Mouse (Mus musculus): ENCODE measurements around the gene Nrd1. TPM values are rescaled to one million over a fixed set of nuclear protein-coding genes. Genes with fewer than 3 reads are reported as not detected.
A peak's percentile ranks its signal among the peaks of the same experiment; 100 is the strongest.

Nrd1 gene
- polyA plus RNA-seq, 1 experiment from 2014 or later: 75.1 TPM

GRCm38 (mm10) chr4:109072891-109073290, 72.4 kb downstream of the Nrd1 start:
- H3K4me2 ChIP-seq: no peak overlapping the region
- 91% methylated on average over 6 of the region's 6 CpGs for WGBS
- no peak overlapping the region for H3K4me3 ChIP-seq (replicated peaks)
- H3K27ac ChIP-seq (replicated peaks): no peak overlapping the region
- no peaks in the 10 kb centered on the region for H3K27me3 ChIP-seq (replicated peaks)
- no peaks in the 10 kb centered on the region for H3K9me3 ChIP-seq (replicated peaks)
- ATAC-seq (ENCODE audit: low FRiP score): no peak
- H3K36me3 ChIP-seq: peaks cover 39% of the 10 kb centered on the region
- no peaks in the 10 kb centered on the region for H3K4me1 ChIP-seq
- no peak overlapping the region for H3K9ac ChIP-seq (replicated peaks)

GRCm38 (mm10) chr4:109073296-109073695, 72.8 kb downstream of the Nrd1 start:
- no peak overlapping the region for H3K4me3 ChIP-seq (replicated peaks)
- H3K4me1 ChIP-seq: no peaks in the 10 kb centered on the region
- H3K9ac ChIP-seq (replicated peaks): no peak overlapping the region
- 91% methylated on average over 3 of the region's 3 CpGs for WGBS
- no peaks in the 10 kb centered on the region for H3K27me3 ChIP-seq (replicated peaks)
- H3K36me3 ChIP-seq: peaks cover 39% of the 10 kb centered on the region
- H3K27ac ChIP-seq (replicated peaks): no peak overlapping the region
- no peak overlapping the region for H3K4me2 ChIP-seq
- no peaks in the 10 kb centered on the region for H3K9me3 ChIP-seq (replicated peaks)
- no peak for ATAC-seq (ENCODE audit: low FRiP score)

- WGBS: 84% methylated on average over 7 of the region's 7 CpGs
- Histone ChIP-seq H3K27ac (replicated peaks) (no peak overlapping the region), H3K4me1 (no peaks in the 10 kb centered on the region), H3K27me3 (replicated peaks) (no peaks in the 10 kb centered on the region), H3K4me2 (no peak overlapping the region), H3K9me3 (replicated peaks) (no peaks in the 10 kb centered on the region), H3K9ac (replicated peaks) (no peak overlapping the region), H3K36me3 (peaks cover 34% of the 10 kb centered on the region), H3K4me3 (replicated peaks) (no peak overlapping the region)
- ATAC-seq (ENCODE audit: low FRiP score): no peak
Measured at GRCm38 (mm10) chr4:109078941-109079340, 78.5 kb downstream of the Nrd1 start.

GRCm38 (mm10) chr4:109079676-109080075, 79.2 kb downstream of the Nrd1 start:
- peaks cover 36% of the 10 kb centered on the region for H3K36me3 ChIP-seq
- H3K4me1 ChIP-seq: no peaks in the 10 kb centered on the region
- H3K27me3 ChIP-seq (replicated peaks): no peaks in the 10 kb centered on the region
- WGBS: 80% methylated on average over 3 of the region's 3 CpGs
- no peak for ATAC-seq (ENCODE audit: low FRiP score)
- no peak overlapping the region for H3K9ac ChIP-seq (replicated peaks)
- H3K4me3 ChIP-seq (replicated peaks): no peak overlapping the region
- H3K4me2 ChIP-seq: no peak overlapping the region
- H3K27ac ChIP-seq (replicated peaks): 0 out of 2 replicates have a peak overlapping the region, but pooled peaks have one; percentile 20
- no peaks in the 10 kb centered on the region for H3K9me3 ChIP-seq (replicated peaks)

GRCm38 (mm10) chr4:109080118-109080517, 79.7 kb downstream of the Nrd1 start:
- H3K9me3 ChIP-seq (replicated peaks): no peaks in the 10 kb centered on the region
- 82% methylated on average over 5 of the region's 5 CpGs for WGBS
- H3K4me3 ChIP-seq (replicated peaks): no peak overlapping the region
- 0 out of 2 replicates have a peak overlapping the region, but pooled peaks have one; percentile 20 for H3K27ac ChIP-seq (replicated peaks)
- ATAC-seq (ENCODE audit: low FRiP score): no peak
- H3K4me2 ChIP-seq: no peak overlapping the region
- H3K27me3 ChIP-seq (replicated peaks): no peaks in the 10 kb centered on the region
- H3K4me1 ChIP-seq: no peaks in the 10 kb centered on the region
- H3K36me3 ChIP-seq: peaks cover 36% of the 10 kb centered on the region
- no peak overlapping the region for H3K9ac ChIP-seq (replicated peaks)

- no peaks in the 10 kb centered on the region for H3K27me3 ChIP-seq (replicated peaks)
- no peak overlapping the region for H3K4me3 ChIP-seq (replicated peaks)
- H3K4me1 ChIP-seq: no peaks in the 10 kb centered on the region
- 92% methylated on average over 5 of the region's 5 CpGs for WGBS
- H3K9ac ChIP-seq (replicated peaks): no peak overlapping the region
- H3K4me2 ChIP-seq: no peak overlapping the region
- H3K36me3 ChIP-seq: 0 out of 2 replicates have a peak, but pooled peaks cover 6% of the 10 kb centered on the region
- no peak overlapping the region for H3K27ac ChIP-seq (replicated peaks)
- ATAC-seq (ENCODE audit: low FRiP score): no peak
- H3K9me3 ChIP-seq (replicated peaks): no peaks in the 10 kb centered on the region
Measured at GRCm38 (mm10) chr4:109089171-109089570, 88.7 kb downstream of the Nrd1 start.

GRCm38 (mm10) chr4:109089999-109090398, 89.5 kb downstream of the Nrd1 start:
- H3K36me3 ChIP-seq: 0 out of 2 replicates have a peak, but pooled peaks cover 6% of the 10 kb centered on the region
- no peak for ATAC-seq (ENCODE audit: low FRiP score)
- no peak overlapping the region for H3K27ac ChIP-seq (replicated peaks)
- 92% methylated on average over 6 of the region's 6 CpGs for WGBS
- H3K9ac ChIP-seq (replicated peaks): no peak overlapping the region
- H3K27me3 ChIP-seq (replicated peaks): no peaks in the 10 kb centered on the region
- H3K4me1 ChIP-seq: no peaks in the 10 kb centered on the region
- H3K4me3 ChIP-seq (replicated peaks): no peak overlapping the region
- no peaks in the 10 kb centered on the region for H3K9me3 ChIP-seq (replicated peaks)
- no peak overlapping the region for H3K4me2 ChIP-seq

GRCm38 (mm10) chr4:109091241-109091777, 90.9 kb downstream of the Nrd1 start:
- 0 out of 2 replicates have a peak, but pooled peaks cover 3% of the 10 kb centered on the region for H3K36me3 ChIP-seq
- no peak overlapping the region for H3K9ac ChIP-seq (replicated peaks)
- H3K4me2 ChIP-seq: no peak overlapping the region
- ATAC-seq (ENCODE audit: low FRiP score): no peak
- no peaks in the 10 kb centered on the region for H3K9me3 ChIP-seq (replicated peaks)
- 94% methylated on average over 8 of the region's 8 CpGs for WGBS
- no peaks in the 10 kb centered on the region for H3K27me3 ChIP-seq (replicated peaks)
- no peak overlapping the region for H3K27ac ChIP-seq (replicated peaks)
- H3K4me3 ChIP-seq (replicated peaks): no peak overlapping the region
- no peaks in the 10 kb centered on the region for H3K4me1 ChIP-seq

- Histone ChIP-seq H3K4me2 (no peak overlapping the region), H3K9me3 (replicated peaks) (no peaks in the 10 kb centered on the region), H3K4me3 (replicated peaks) (no peak overlapping the region), H3K27me3 (replicated peaks) (no peaks in the 10 kb centered on the region), H3K27ac (replicated peaks) (no peak overlapping the region), H3K4me1 (no peaks in the 10 kb centered on the region), H3K9ac (replicated peaks) (no peak overlapping the region), H3K36me3 (0 out of 2 replicates have a peak, but pooled peaks cover 2% of the 10 kb centered on the region)
- ATAC-seq (ENCODE audit: low FRiP score): no peak
- 94% methylated on average over 5 of the region's 5 CpGs for WGBS
Measured at GRCm38 (mm10) chr4:109092344-109092743, 91.9 kb downstream of the Nrd1 start.

GRCm38 (mm10) chr4:109094269-109094668, 93.8 kb downstream of the Nrd1 start:
- Histone ChIP-seq H3K4me3 (replicated peaks) (no peak overlapping the region), H3K4me2 (no peak overlapping the region), H3K27ac (replicated peaks) (no peak overlapping the region), H3K4me1 (no peaks in the 10 kb centered on the region), H3K9me3 (replicated peaks) (no peaks in the 10 kb centered on the region), H3K27me3 (replicated peaks) (no peaks in the 10 kb centered on the region), H3K36me3 (peaks cover 3% of the 10 kb centered on the region; the same call in 1 of the 2 replicates), H3K9ac (replicated peaks) (no peak overlapping the region)
- 56% methylated on average over 2 of the region's 2 CpGs for WGBS
- ATAC-seq (ENCODE audit: low FRiP score): no peak

GRCm38 (mm10) chr4:109098861-109099260, 98.4 kb downstream of the Nrd1 start:
- Histone ChIP-seq H3K36me3 (peaks cover 15% of the 10 kb centered on the region), H3K27me3 (replicated peaks) (no peaks in the 10 kb centered on the region), H3K4me3 (replicated peaks) (no peak overlapping the region), H3K9ac (replicated peaks) (no peak overlapping the region), H3K4me1 (no peaks in the 10 kb centered on the region), H3K4me2 (no peak overlapping the region), H3K27ac (replicated peaks) (no peak overlapping the region), H3K9me3 (replicated peaks) (no peaks in the 10 kb centered on the region)
- ATAC-seq (ENCODE audit: low FRiP score): no peak
- WGBS: 97% methylated on average over 3 of the region's 3 CpGs

- H3K9ac ChIP-seq (replicated peaks): no peak overlapping the region
- H3K36me3 ChIP-seq: peaks cover 13% of the 10 kb centered on the region
- no peak overlapping the region for H3K4me2 ChIP-seq
- 89% methylated on average over 5 of the region's 5 CpGs for WGBS
- no peaks in the 10 kb centered on the region for H3K27me3 ChIP-seq (replicated peaks)
- H3K9me3 ChIP-seq (replicated peaks): no peaks in the 10 kb centered on the region
- H3K27ac ChIP-seq (replicated peaks): no peak overlapping the region
- ATAC-seq (ENCODE audit: low FRiP score): no peak
- no peak overlapping the region for H3K4me3 ChIP-seq (replicated peaks)
- no peaks in the 10 kb centered on the region for H3K4me1 ChIP-seq
Measured at GRCm38 (mm10) chr4:109102574-109102973, 102.1 kb downstream of the Nrd1 start.

Data from neural tube, embryonic 15.5 days (tissue).